Mouse (Mus musculus) ovary, adult 18-20 months (tissue): ENCODE measurements around the gene Golph3l.

Experiments
- DNase-seq: peaks from one replicate; pipeline ENCODE4 v3.0.0; 2022; ENCODE audit warnings: low spot score, mixed read lengths

Gene Golph3l

DNA sequence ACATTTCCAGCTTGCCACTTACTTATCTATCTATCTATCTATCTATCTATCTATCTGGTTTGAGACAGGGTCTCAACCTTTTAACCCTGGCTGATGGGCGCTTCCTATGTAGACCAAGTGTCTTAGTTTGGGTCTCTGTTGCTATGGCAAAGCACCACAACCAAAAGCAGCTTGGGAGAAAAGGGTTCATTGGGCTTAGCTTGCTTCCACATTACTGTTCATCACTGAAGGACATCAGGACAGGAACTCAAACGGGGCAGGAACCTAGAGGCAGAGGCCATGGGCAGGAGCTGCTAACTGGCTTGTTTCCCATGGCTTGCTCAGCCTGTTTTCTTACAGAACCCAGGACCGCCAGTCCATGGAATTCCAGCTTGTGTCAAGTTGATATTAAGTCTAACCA lies 68.4 kb downstream of the Golph3l start:
- no peak for DNase-seq

DNA sequence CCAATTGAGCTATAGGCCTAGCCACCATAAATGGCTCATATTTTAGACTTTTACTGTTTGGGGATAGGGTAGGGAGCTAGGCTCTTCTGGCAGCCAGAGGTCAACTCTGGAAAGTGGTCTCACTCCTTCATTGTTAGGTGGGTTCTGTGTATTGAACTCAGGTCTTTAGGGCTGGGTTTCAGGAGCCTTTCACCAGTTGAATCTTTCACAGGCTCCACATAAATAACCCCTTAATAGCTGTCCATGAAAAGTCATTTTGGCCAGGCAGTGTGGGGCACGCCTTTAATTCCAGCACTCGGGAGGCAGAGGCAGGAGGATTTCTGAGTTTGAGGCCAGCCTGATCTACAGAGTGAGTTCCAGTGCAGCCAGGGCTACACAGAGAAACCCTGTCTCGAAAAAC lies 69.0 kb downstream of the Golph3l start:
- no peak for DNase-seq

DNA sequence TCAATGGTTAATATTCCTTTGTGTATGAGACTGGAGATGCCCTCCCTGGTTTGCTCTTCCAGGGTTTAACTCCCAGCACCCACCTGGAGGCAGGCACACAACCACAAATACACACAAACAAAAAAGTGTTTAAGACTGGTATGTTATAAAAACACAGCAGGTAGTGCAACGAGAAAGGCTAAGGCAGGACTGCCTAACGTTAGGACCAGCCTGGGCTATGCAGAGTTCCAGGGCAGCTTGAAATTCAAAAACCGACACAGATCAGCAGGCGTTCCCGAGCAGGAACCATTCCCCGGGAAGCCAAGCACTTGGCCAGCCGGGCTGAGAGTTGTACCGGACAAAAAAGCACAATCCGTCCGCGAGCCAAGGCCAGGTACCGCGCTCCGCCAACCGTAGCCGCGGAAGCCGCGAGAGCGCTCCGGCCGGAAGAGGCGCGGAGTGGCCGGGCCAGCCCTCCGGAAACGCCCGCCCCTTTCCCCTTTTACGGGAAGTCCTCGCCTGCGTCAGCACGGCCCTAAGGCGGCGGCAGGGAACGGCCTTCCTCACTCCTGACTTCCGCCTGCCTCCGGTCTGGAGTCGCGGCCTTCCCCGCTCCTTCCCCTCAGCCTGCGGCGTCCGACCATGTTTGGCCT lies 69.6 kb downstream of the Golph3l start, which contains the start of gene Mcl1:
TSS of gene Mcl1 (plus strand) at position 553 of the 632 bp plus-strand sequence.
- DNase-seq: peak; percentile 92

DNA sequence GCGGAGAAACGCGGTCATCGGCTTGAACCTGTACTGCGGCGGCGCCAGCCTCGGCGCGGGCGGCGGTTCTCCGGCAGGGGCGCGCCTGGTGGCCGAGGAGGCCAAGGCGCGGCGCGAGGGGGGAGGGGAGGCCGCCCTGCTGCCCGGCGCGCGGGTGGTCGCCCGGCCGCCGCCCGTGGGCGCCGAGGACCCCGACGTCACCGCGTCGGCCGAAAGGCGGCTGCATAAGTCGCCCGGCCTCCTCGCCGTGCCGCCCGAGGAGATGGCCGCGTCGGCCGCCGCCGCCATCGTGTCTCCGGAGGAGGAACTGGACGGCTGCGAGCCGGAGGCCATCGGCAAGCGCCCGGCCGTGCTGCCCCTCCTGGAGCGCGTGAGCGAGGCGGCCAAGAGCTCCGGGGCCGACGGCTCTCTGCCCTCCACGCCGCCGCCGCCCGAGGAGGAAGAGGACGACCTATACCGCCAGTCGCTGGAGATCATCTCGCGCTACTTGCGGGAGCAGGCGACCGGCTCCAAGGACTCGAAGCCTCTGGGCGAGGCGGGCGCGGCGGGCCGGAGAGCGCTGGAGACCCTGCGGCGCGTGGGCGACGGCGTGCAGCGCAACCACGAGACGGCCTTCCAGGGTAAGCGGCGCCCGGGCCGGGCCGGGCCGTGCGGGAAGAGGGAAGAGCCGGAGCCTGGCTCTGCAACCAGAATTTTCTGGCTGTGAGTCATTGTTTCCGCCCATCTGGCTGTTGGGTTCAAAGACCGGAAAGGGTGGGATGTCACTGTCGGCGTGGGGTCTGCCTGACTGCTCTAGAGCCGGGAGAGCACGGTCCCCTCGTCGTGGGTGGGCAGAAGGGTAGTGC lies 70.4 kb downstream of the Golph3l start:
- peak; percentile 54 for DNase-seq

DNA sequence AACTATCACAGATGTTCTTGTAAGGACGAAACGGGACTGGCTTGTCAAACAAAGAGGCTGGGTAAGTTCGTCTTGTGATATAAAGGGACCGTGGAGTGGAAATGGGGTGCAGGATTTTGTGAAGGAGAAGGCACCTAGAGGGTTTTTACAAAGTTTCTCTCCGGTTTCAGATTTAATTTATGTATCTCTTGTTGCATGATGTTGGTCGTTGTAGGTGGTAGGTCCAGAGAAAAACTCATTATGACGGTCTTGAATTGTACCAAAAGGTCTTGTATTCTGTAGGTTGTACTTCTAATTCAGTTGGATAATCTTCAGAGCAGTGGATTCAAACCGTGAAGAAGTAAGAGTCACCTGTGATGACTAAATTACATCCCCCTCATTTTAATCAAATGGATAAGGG lies 71.2 kb downstream of the Golph3l start:
- no peak for DNase-seq

DNA sequence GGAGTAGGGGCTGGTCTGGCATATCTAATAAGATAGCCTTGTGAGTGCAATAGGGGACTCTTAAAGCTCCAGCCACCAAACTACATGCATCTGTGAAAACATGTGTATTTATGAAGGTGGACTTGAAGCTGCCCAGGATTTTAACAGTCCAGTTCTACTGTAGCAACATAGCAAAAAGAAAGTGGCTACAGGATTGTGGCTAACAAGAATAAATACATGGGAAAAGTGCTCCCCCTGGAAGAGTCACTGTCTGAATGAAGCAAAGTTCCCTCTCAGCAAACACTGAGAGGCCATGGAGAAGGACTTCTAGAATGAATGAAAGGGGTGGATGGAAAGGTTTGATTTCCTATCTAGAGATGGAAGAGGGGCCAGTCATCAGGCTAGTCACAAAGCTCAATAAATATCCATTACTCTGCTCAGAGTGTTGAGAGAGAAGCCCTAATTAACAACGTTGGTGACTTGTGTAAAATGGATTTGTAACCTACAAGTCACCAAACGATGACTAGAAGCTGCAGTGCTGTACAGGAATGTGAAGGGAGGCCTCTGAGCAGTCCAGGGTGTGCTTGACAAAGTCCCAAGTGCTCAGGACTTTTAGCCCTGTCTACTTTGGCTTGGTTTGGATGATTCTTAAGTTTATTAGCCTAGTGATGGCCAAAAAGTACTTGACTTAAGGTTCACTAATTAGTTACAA lies 72.2 kb downstream of the Golph3l start:
- DNase-seq: no peak

DNA sequence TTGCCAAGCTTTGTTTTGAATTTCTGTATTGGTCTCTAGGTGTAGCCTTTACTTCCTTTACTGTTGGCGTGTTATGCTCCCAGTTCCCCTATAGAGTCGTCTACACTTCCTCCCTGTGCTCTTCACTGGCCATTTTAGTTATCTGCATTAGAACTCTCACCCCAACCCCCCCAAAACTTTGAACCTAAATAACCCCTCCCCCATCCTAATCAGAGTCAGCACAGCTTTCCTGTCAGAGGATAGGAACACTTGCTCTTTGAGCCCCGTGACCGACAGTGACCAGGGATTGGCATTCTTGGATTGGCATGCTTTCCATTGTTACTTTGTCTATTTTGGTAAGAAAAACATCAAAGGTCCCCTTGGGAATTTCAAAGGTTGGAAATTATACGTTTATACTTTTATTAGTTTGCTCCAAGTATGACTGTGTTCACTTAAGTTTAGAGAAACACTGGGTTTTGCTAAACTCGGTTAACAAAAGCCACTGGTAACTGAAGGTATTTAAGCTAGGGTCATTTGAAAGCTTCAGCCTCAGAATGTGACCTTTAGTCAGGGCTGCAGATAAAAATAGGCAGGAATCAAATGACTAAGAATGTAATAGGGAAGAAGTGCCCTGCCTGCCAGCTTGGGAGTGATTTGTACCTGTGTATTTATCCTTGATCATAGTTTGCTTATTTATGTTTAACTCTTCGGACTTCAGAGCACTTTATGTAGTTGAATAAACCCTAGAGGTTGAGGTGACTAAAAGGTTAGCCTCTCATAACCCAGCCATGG lies 73.4 kb downstream of the Golph3l start:
- no peak for DNase-seq

DNA sequence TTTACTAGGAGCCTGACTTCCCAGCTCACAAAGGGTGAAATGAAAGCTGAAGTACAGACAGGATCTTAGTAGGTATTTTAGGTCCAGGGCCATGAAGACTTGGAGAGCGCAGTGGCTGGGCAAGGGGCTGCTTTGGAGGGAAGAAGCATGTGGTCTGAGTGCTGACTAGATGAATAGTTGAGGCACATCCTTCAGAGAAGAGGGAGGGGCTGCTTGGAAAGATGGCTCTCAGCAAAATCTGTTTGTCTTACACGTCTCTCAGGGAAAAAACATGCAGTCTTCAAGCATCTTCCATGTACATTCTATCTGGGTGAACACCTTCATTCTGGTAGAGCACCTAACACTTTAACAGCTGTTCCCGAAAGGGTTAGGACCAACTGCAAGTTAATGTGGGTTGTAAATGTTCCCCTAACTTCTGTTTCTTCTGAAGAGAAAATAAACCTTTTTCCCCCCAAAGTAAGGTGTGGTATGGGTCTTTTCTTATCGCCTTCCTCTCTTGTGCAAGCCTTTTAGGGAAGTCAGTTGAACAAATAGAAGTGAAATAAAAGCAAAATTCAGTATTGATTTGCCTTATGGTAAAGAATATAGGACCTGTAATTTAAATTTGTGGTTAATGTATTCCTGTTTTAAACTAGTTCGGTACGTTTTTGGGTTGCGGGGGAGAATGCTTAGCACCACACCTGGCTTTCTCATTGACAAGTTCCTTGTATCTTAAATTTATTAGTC lies 74.2 kb downstream of the Golph3l start:
- no peak for DNase-seq

DNA sequence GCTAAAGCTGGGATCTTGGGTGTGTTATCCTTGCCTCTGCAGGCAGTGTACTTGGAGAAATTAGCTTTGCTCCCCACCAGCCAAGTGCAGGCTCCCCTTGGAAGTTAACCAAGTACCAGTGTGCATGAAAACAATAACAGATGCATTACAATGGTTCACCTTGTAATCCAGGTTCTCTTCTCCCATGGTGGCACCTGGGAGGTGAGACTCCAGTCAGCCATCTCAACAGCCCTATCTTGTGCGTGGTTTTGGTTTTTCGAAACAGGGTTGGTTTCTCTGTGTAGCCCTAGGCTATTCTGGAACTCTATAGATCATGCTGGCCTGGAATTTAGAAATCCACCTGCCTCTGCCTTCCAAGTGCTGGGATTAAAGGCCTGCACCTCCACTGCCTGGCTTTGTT lies 74.8 kb downstream of the Golph3l start:
- no peak for DNase-seq

DNA sequence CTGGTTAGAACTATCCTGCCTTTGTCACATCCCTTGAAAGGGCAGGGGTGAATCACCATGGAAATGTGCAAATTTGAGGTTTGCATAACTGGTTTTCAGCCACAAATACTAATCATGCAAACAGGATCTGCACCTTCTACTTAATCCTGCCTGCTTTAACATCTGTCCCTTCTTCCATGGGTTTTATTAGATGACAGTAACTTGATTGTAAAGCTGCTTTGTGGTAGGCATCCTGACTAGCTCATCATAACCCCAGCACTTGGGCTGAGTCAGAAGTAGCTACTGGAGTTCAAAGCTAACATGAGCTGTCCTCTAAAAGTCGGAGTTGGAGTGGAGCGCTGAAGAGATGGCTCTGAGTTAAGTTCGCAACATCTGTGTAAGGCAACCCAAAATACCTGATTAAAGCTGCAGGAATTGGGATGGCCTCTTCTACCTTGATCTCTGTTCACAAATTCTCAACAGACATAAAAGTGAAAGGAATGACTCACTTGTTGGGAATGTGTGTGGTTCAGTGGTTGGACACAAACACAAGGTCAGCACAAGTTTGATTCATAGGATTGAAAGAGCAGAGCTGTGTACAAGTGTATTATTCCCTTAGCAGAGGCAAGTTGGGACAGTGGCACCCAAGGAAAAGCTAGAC lies 75.4 kb downstream of the Golph3l start:
- no peak for DNase-seq

DNA sequence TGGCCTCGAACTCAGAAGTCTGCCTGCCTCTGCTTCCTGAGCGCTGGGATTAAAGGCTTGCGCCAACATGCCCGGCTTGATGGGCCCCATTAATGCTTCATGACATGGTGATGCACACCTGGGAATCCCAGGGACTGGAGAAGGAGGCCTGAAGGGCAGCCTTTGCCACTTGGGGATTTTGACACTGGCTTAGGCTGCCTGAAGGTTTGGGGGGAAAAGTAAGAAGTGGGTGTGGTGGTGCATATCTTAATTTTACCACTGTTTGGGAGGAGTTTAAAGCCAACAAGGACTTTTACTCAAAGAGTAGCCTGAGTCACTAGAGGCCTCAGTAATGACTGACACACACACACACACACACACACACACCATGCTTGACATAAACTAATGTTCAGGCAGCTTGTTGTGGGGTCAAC lies 76.2 kb downstream of the Golph3l start:
- DNase-seq: no peak

DNA sequence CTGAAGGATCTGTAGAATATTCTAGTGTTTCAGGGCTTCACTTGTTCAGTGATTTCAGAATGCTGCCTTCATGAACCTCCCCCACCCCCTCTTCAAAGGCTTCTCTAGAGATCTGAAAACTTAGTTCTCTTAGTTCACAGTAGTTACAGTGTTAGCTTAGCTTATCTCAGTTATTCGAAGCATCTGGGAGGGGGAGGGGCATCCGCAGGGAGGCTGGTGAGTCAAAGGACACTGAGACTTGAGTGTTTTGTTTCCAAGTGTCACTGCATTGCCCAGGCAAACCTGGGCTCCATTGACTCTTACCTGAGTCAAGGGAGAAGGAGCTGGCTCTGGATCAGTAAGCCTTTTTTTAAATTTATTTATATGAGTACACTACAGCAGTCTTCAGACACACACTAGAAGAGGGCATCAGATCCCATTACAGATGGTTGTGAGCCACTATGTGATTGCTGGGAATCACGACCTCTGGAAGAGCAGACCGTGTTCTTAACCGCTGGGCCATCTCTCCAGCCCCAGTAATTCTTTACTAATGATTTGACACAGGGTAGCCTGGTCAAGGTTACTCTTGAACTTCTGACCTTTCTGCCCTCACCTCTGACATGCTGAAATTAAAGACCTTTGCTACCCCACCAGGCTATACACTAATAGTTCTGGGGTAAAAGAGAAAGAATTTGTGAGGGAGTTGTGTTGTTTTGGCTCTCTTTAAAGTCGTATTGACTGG lies 77.5 kb downstream of the Golph3l start:
- peak; percentile 62 for DNase-seq

DNA sequence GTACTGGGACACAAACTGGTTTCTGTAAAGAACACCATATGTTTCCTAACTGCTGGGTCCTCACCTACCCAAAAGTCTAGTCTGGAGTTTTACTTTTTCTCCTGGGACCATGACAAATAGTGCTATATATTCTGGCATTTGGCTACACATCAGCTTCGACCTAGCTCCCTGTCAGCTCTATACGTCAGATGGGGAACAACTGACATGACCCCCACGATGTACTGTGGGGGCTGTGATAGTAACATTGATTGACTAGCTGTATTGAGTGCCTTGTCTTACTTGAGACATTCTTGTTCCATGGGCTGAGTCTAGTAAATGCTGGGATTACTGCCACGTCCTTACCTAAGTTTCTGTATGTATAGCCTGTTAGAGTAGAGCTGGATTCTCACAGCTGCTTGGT lies 78.8 kb downstream of the Golph3l start:
- no peak for DNase-seq

DNA sequence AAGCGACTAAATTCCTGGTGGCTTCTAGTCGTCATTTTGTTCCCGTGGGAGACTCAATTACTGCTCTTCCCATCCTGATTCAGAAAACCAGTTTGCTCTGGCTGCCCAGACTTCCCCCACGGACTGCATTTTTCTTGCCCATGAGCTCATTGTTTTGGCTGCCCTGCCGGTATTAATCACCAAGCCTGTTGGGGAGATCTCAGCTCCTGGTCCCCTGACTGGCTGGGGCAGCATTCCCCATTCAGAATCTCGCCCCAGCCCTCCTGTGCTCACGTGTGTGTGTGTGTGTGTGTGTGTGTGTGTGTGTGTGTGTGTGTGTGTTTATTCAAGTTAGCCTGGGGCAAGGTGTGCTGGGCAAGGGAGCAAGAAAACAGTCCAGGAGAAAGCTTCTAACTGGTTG lies 79.3 kb downstream of the Golph3l start:
- peak; percentile 64 for DNase-seq
